Mouse (Mus musculus) liver, postnatal 0 days (tissue): Measurements from ENCODE around the gene Dnajc30.

Experiments used
- CTCF ChIP-seq: sonication (generic); IDR thresholded peaks from 2 replicates; pipeline ENCODE4 v1.5.1; 2016; ENCODE audit warnings: antibody characterized with exemption, low read depth
- EP300 ChIP-seq: IDR thresholded peaks from 2 replicates; pipeline ENCODE4 v1.6.1; 2016; ENCODE audit warnings: antibody characterized with exemption, low read depth, mild to moderate bottlenecking

DNA sequence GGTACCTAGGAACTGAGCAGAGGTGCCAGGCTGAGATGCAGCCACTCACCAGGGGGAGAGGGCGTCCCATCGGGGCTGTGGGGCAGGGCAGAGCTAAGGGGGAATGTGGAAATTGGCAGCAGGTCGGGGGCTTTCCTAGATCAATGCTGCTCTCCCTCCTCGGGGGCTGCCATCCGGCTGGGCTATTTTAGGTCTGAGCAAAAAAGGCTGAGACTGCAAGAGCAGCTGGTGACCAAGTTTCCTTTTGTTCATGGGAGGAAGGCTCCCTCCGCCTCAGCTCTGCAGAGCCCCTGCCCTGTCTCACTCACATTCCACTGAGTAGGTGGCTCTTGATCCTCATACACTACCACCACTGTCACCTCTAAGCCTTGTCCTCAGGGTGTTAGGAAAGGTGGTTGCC lies 23.9 kb upstream of the Dnajc30 start:
- no peak for TF ChIP-seq EP300
- no peak for TF ChIP-seq CTCF
